Mouse (Mus musculus) testis, adult 2 months (tissue): ENCODE measurements around the gene Zfp879.

Experiments used
- CTCF ChIP-seq: fragments of 200-500 bp; IDR thresholded peaks from 2 replicates; pipeline ENCODE4 v1.5.1; 2012; ENCODE audit warnings: low read depth, mild to moderate bottlenecking, inconsistent platforms, low read length, moderate library complexity; ENCODE audit not compliant: control insufficient read depth, insufficient read depth, insufficient replicate concordance
- POLR2A ChIP-seq: fragments of 200-500 bp; IDR thresholded peaks from 2 replicates; pipeline ENCODE4 v1.6.1; 2012; ENCODE audit warnings: low read depth, mild to moderate bottlenecking, inconsistent platforms, low read length, moderate library complexity; ENCODE audit not compliant: control insufficient read depth

DNA sequence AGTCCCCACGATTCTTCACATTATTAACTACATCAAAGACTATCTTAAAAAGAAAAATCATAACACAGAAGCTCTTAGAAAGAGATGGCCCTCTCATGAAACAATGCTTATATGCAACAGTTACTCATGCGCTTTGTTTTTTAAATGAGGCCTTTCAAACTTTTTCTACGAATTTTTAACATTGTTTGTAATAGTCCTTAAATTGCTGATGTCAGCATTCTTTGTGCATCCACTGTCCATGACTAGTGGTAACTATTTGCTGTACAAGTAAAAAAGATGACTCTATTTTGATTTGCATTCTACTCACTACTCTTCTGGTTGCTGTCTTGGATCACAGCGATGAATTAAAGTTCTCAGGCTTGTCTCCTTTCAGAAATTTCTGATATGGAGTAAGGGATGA is 27.1 kb downstream of the Zfp879 start:
- TF ChIP-seq CTCF (no peak), POLR2A (no peak)
